Mouse (Mus musculus) heart, postnatal 0 days (tissue): ENCODE measurements at regions not wholly inside any gene's neighbourhood (a gene's known extent, or its start where the extent isn't known, plus 50 kb on each side); places are given as distances from the start of the nearest gene placed in this dataset.
"Not testable (repeated sequence)": the region's sequence is repeated elsewhere in the genome, so short reads cannot be mapped to it uniquely, and the experiment has no call there.

Experiments
- CTCF ChIP-seq: IDR thresholded peaks from 2 replicates; pipeline ENCODE4 v1.5.1; 2016; ENCODE audit warnings: antibody characterized with exemption, control low read depth, low read depth
- EP300 ChIP-seq: IDR thresholded peaks from 2 replicates; pipeline ENCODE4 v1.6.1; 2016; ENCODE audit warnings: antibody characterized with exemption, low read depth

DNA sequence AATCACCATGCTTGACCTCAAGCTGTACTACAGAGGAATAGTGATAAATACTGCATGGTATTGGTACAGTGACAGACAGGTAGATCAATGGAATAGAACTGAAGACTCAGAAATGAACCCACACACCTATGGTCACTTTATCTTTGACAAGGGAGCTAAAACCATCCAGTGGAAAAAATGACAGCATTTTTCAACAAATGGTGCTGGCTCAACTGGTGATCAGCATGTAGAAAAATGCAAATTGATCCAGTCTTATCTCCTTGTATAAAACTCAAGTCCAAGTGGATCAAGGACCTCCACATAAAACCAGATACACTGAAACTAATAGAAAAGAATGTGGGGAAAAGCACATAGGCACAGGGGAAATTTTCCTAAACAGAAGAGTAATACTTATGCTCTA lies 159.9 kb upstream of the Tet2 start:
- TF ChIP-seq CTCF, EP300: not testable (repeated sequence)
